Mouse (Mus musculus) midbrain, embryonic 16.5 days (tissue): ENCODE measurements around the gene Paics. TPM values are rescaled to one million over a fixed set of nuclear protein-coding genes. Genes with fewer than 3 reads are reported as not detected.
"Not testable (repeated sequence)": the region's sequence is repeated elsewhere in the genome, so short reads cannot be mapped to it uniquely, and the experiment has no call there.

Experiments
- ATAC-seq: fragments of 200-750 bp; cut with Nextera tagmentation; 2 replicates; pipeline ENCODE4 v1.8.0; 2017; ENCODE audit warnings: moderate TSS enrichment
- H3K27ac ChIP-seq: fragments of 300-500 bp; sonication (generic); 2 replicates; pipeline ENCODE4 v1.5.1; 2014; ENCODE audit warnings: mild to moderate bottlenecking, low read length, mixed read lengths
- H3K27me3 ChIP-seq: fragments of 300-500 bp; sonication (generic); 2 replicates; pipeline ENCODE4 v1.6.1; 2014; ENCODE audit warnings: low read depth, low read length, mixed read lengths; ENCODE audit not compliant: control insufficient read depth, insufficient read depth
- H3K36me3 ChIP-seq: fragments of 300-500 bp; sonication (generic); 2 replicates; pipeline ENCODE4 v1.6.1; 2014; ENCODE audit warnings: mild to moderate bottlenecking, low read length, moderate library complexity, mixed read lengths; ENCODE audit not compliant: control insufficient read depth, insufficient read depth
- H3K4me1 ChIP-seq: fragments of 300-500 bp; sonication (generic); 2 replicates; pipeline ENCODE4 v1.6.1; 2014; ENCODE audit warnings: mild to moderate bottlenecking, low read length, mixed read lengths; ENCODE audit not compliant: control insufficient read depth, insufficient read depth
- H3K4me2 ChIP-seq: fragments of 300-500 bp; sonication (generic); 2 replicates; pipeline ENCODE4 v1.6.1; 2014; ENCODE audit warnings: mild to moderate bottlenecking, low read length, mixed read lengths
- H3K4me3 ChIP-seq: fragments of 300-500 bp; sonication (generic); 2 replicates; pipeline ENCODE4 v1.5.1; 2014; ENCODE audit warnings: low read depth, mild to moderate bottlenecking, low read length, moderate library complexity, mixed read lengths
- H3K9ac ChIP-seq: fragments of 300-500 bp; sonication (generic); 2 replicates; pipeline ENCODE4 v1.6.1; 2014; ENCODE audit warnings: low read depth, low read length, mixed read lengths
- H3K9me3 ChIP-seq: fragments of 300-500 bp; sonication (generic); replicated peaks from 2 replicates; pipeline ENCODE4 v1.6.1; 2014; ENCODE audit warnings: mild to moderate bottlenecking, low read length, mixed read lengths; ENCODE audit not compliant: control insufficient read depth, poor library complexity, severe bottlenecking
- WGBS: fragments of 180-500 bp; shearing (Covaris S2); extraction: QIAGEN DNeasy Blood & Tissue Kit; methylation state at CpG from one replicate; pipeline ENCODE4 v1.1.7; 2014; 5-methylcytosine and 5-hydroxymethylcytosine counted together
- polyA plus RNA-seq: library from polyadenylated mRNA; unstranded; fragments of >200 nt; fragmentation: Nextera tagmentation; extraction: Ambion mirVana; gene quantifications from 2 replicates; pipeline ENCODE4 v1.2.1, GENCODE M21; 2015

Paics gene
- polyA plus RNA-seq, 1 experiment from 2014 or later, result 163 TPM

GRCm38 (mm10) chr5:76959587-76959986, 8.5 kb downstream of the Paics start:
- Histone ChIP-seq H3K27me3 (no peaks in the 10 kb centered on the region), H3K36me3 (peaks cover 33% of the 10 kb centered on the region), H3K4me2 (no peak overlapping the region), H3K9ac (no peak overlapping the region), H3K4me1 (no peaks in the 10 kb centered on the region), H3K27ac (no peak overlapping the region), H3K4me3 (no peak overlapping the region), H3K9me3 (no peaks in the 10 kb centered on the region)
- ATAC-seq, result no peak
- 89% methylated on average over 5 of the region's 5 CpGs for WGBS

GRCm38 (mm10) chr5:76962545-76962944, 11.4 kb downstream of the Paics start:
- Histone ChIP-seq H3K9ac (no peak overlapping the region), H3K4me3 (no peak overlapping the region), H3K27ac (no peak overlapping the region), H3K4me1 (no peaks in the 10 kb centered on the region), H3K9me3 (no peaks in the 10 kb centered on the region), H3K27me3 (no peaks in the 10 kb centered on the region), H3K36me3 (peaks cover 27% of the 10 kb centered on the region), H3K4me2 (no peak overlapping the region)
- WGBS, result 83% methylated on average over 11 of the region's 11 CpGs
- ATAC-seq, result no peak

- WGBS, result 95% methylated on average over 3 of the region's 3 CpGs
- no peak overlapping the region for H3K27ac ChIP-seq
- 0 out of 2 replicates have a peak overlapping the region, but pooled peaks have one; percentile 25 for H3K9ac ChIP-seq
- ATAC-seq, result no peak
- H3K4me3 ChIP-seq, result no peak overlapping the region
- peaks cover 16% of the 10 kb centered on the region for H3K36me3 ChIP-seq
- no peaks in the 10 kb centered on the region for H3K27me3 ChIP-seq
- H3K4me1 ChIP-seq, result no peaks in the 10 kb centered on the region
- no peak overlapping the region for H3K4me2 ChIP-seq
- H3K9me3 ChIP-seq, result no peaks in the 10 kb centered on the region
Measured at GRCm38 (mm10) chr5:76964651-76965050, 13.5 kb downstream of the Paics start.

GRCm38 (mm10) chr5:76969250-76969649, 18.1 kb downstream of the Paics start:
- Histone ChIP-seq H3K27ac (no peak overlapping the region), H3K9me3 (no peaks in the 10 kb centered on the region), H3K4me3 (no peak overlapping the region), H3K4me1 (peaks cover 9% of the 10 kb centered on the region), H3K36me3 (peaks cover 11% of the 10 kb centered on the region), H3K9ac (no peak overlapping the region), H3K4me2 (no peak overlapping the region), H3K27me3 (no peaks in the 10 kb centered on the region)
- WGBS, result 82% methylated on average over 5 of the region's 5 CpGs
- ATAC-seq, result no peak

- H3K4me1 ChIP-seq, result peaks cover 16% of the 10 kb centered on the region
- not testable (repeated sequence) for H3K4me3 ChIP-seq, H3K4me2 ChIP-seq, ATAC-seq, H3K9me3 ChIP-seq, H3K27me3 ChIP-seq, H3K27ac ChIP-seq, H3K9ac ChIP-seq
- WGBS, result 90% methylated on average over 1 of the region's 1 CpGs
- H3K36me3 ChIP-seq, result peaks cover 10% of the 10 kb centered on the region
Measured at GRCm38 (mm10) chr5:76971115-76971514, 20.0 kb downstream of the Paics start.

GRCm38 (mm10) chr5:76973488-76973887, 22.4 kb downstream of the Paics start:
- H3K4me1 ChIP-seq, result peaks cover 16% of the 10 kb centered on the region
- peak overlapping the region; percentile 87; the same call in 1 of the 2 replicates for H3K9ac ChIP-seq
- H3K27ac ChIP-seq, result no peak overlapping the region
- H3K4me2 ChIP-seq, result peak overlapping the region; percentile 84
- peaks cover 5% of the 10 kb centered on the region; the same call in 1 of the 2 replicates for H3K36me3 ChIP-seq
- peak overlapping the region; percentile 88 for H3K4me3 ChIP-seq
- WGBS, result 73% methylated on average over 3 of the region's 3 CpGs
- no peaks in the 10 kb centered on the region for H3K27me3 ChIP-seq
- no peak for ATAC-seq
- no peaks in the 10 kb centered on the region for H3K9me3 ChIP-seq

- H3K9me3 ChIP-seq, result no peaks in the 10 kb centered on the region
- peak overlapping the region; percentile 87 for H3K9ac ChIP-seq
- H3K4me1 ChIP-seq, result peaks cover 16% of the 10 kb centered on the region
- H3K4me3 ChIP-seq, result peak overlapping the region; percentile 88
- H3K36me3 ChIP-seq, result 0 out of 2 replicates have a peak, but pooled peaks cover under 1% of the 10 kb centered on the region
- H3K4me2 ChIP-seq, result peak overlapping the region; percentile 84
- 3% methylated on average over 17 of the region's 17 CpGs for WGBS
- H3K27me3 ChIP-seq, result no peaks in the 10 kb centered on the region
- peak overlapping the region; percentile 62 for H3K27ac ChIP-seq
- peak; percentile 65 for ATAC-seq
Measured at GRCm38 (mm10) chr5:76974207-76974553, 23.1 kb downstream of the Paics start.

- under 1% methylated on average over 55 of the region's 60 CpGs for WGBS
- H3K36me3 ChIP-seq, result peaks cover 4% of the 10 kb centered on the region; the same call in 1 of the 2 replicates
- ATAC-seq, result peak; percentile 94
Measured at GRCm38 (mm10) chr5:76974554-76975285, 23.6 kb downstream of the Paics start, which contains the start of gene Srp72. Gene Srp72 (plus strand): TSS chr5:76974683.

GRCm38 (mm10) chr5:76975736-76976135, 24.6 kb downstream of the Paics start:
- H3K4me1 ChIP-seq, result peaks cover 16% of the 10 kb centered on the region
- no peak for ATAC-seq
- no peaks in the 10 kb centered on the region for H3K9me3 ChIP-seq
- H3K36me3 ChIP-seq, result peaks cover 10% of the 10 kb centered on the region
- peak overlapping the region; percentile 87; the same call in 1 of the 2 replicates for H3K9ac ChIP-seq
- H3K27ac ChIP-seq, result no peak overlapping the region
- no peaks in the 10 kb centered on the region for H3K27me3 ChIP-seq
- peak overlapping the region; percentile 72 for H3K4me2 ChIP-seq
- WGBS, result 87% methylated on average over 8 of the region's 8 CpGs
- peak overlapping the region; percentile 88 for H3K4me3 ChIP-seq

More at GRCm38 (mm10) chr5:76974554-76975285, 23.6 kb downstream of the Paics start, which contains the start of gene Srp72:
- H3K27me3 ChIP-seq, result no peaks in the 10 kb centered on the region
- peak within 1 kb of the TSS; percentile 84 for H3K4me2 ChIP-seq
- H3K9ac ChIP-seq, result peak within 1 kb of the TSS; percentile 87
- H3K27ac ChIP-seq, result peak within 1 kb of the TSS; percentile 89
- H3K4me1 ChIP-seq, result peaks cover 16% of the 10 kb centered on the region
- H3K4me3 ChIP-seq, result peak within 1 kb of the TSS; percentile 88
- H3K9me3 ChIP-seq, result no peaks in the 10 kb centered on the region
